Mouse (Mus musculus) bone marrow, adult 2 months (tissue): ENCODE measurements around the gene Rai14.

Experiments
- CTCF ChIP-seq: fragments of 200-500 bp; IDR thresholded peaks from 2 replicates; pipeline ENCODE4 v1.5.1; 2011; ENCODE audit warnings: low read length, control low read depth; ENCODE audit not compliant: control insufficient read depth, insufficient read depth
- POLR2A ChIP-seq: fragments of 200-500 bp; IDR thresholded peaks from 2 replicates; pipeline ENCODE4 v1.6.1; 2011; ENCODE audit warnings: low read depth, mild to moderate bottlenecking, control low read depth, low read length, borderline replicate concordance; ENCODE audit not compliant: control insufficient read depth

DNA sequence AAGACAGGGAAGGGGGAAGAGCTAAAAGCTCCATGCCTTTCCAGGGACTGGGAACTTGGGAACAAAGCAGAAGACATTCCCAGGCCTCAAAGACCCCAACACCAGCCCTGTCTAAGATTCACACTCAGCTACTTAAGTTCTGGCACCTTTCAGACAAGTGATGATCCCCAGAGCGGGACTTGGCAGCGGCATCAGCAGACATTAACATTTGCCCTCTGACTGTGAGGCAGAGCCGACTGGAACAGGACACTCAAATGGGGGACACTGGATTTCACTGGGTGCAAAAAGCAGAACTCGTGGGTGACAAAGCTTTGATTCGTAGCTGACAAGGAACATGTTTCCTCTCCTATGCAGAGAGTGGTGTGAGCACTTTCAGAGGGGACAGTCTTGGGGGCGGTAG lies 98.4 kb downstream of the Rai14 start:
- TF ChIP-seq POLR2A (no peak), CTCF (no peak)
